Mouse (Mus musculus) R1 (cell line): ENCODE data around the gene Spg20.
A peak's percentile ranks its signal among the peaks of the same experiment; 100 is the strongest.

ENCODE experiments used
- DNase-seq: peaks from one replicate; pipeline ENCODE4 v3.0.0-alpha.2; 2018; ENCODE audit warnings: low read depth, low spot score

The Spg20 gene

GRCm38 (mm10) chr3:55098014-55098413, 13.9 kb upstream of the Spg20 start:
- DNase-seq, result peak; percentile 10

- no peak for DNase-seq
Measured at GRCm38 (mm10) chr3:55098990-55099389, 12.9 kb upstream of the Spg20 start.

GRCm38 (mm10) chr3:55101092-55101491, 10.8 kb upstream of the Spg20 start:
- peak; percentile 35 for DNase-seq

GRCm38 (mm10) chr3:55105372-55106023, 6.4 kb upstream of the Spg20 start:
- DNase-seq, result no peak

- no peak for DNase-seq
Measured at GRCm38 (mm10) chr3:55106051-55106450, 5.9 kb upstream of the Spg20 start.

- no peak for DNase-seq
Measured at GRCm38 (mm10) chr3:55109097-55109496, 2.8 kb upstream of the Spg20 start.

GRCm38 (mm10) chr3:55112710-55113415, 955 bp downstream of the Spg20 start:
- no peak for DNase-seq

- DNase-seq, result no peak
Measured at GRCm38 (mm10) chr3:55114313-55115065, 2.6 kb downstream of the Spg20 start.

GRCm38 (mm10) chr3:55115071-55115470, 3.2 kb downstream of the Spg20 start:
- no peak for DNase-seq

- no peak for DNase-seq
Measured at GRCm38 (mm10) chr3:55115989-55116388, 4.1 kb downstream of the Spg20 start.

GRCm38 (mm10) chr3:55119275-55119898, 7.5 kb downstream of the Spg20 start:
- no peak for DNase-seq

- DNase-seq, result no peak
Measured at GRCm38 (mm10) chr3:55122336-55122870, 10.5 kb downstream of the Spg20 start.

GRCm38 (mm10) chr3:55123064-55123463, 11.2 kb downstream of the Spg20 start:
- DNase-seq, result no peak

- DNase-seq, result no peak
Measured at GRCm38 (mm10) chr3:55129181-55129692, 17.3 kb downstream of the Spg20 start.

- DNase-seq, result peak; percentile 86
Measured at GRCm38 (mm10) chr3:55131576-55132233, 19.8 kb downstream of the Spg20 start.

GRCm38 (mm10) chr3:55137039-55137438, 25.1 kb downstream of the Spg20 start, which contains the start of gene Ccdc169:
Ccdc169 (plus strand) TSS chr3:55137339.
- no peak for DNase-seq

- DNase-seq, result peak; percentile 43
Measured at GRCm38 (mm10) chr3:55139837-55140236, 27.9 kb downstream of the Spg20 start.

- no peak for DNase-seq
Measured at GRCm38 (mm10) chr3:55141401-55141800, 29.5 kb downstream of the Spg20 start.

- no peak for DNase-seq
Measured at GRCm38 (mm10) chr3:55144916-55145315, 33.0 kb downstream of the Spg20 start.

- DNase-seq, result no peak
Measured at GRCm38 (mm10) chr3:55146441-55146840, 34.5 kb downstream of the Spg20 start.

GRCm38 (mm10) chr3:55147156-55147555, 35.2 kb downstream of the Spg20 start:
- DNase-seq, result no peak
